Mouse (Mus musculus) right cerebral cortex, postnatal 10 days (tissue): Measurements from ENCODE around the gene Anks3.

Experiments used
- DNase-seq, 2 experiments: peaks; one replicate each; pipeline ENCODE4 v3.0.0; 2021; ENCODE audit warnings: low spot score in 2 of 2

Gene Anks3

DNA sequence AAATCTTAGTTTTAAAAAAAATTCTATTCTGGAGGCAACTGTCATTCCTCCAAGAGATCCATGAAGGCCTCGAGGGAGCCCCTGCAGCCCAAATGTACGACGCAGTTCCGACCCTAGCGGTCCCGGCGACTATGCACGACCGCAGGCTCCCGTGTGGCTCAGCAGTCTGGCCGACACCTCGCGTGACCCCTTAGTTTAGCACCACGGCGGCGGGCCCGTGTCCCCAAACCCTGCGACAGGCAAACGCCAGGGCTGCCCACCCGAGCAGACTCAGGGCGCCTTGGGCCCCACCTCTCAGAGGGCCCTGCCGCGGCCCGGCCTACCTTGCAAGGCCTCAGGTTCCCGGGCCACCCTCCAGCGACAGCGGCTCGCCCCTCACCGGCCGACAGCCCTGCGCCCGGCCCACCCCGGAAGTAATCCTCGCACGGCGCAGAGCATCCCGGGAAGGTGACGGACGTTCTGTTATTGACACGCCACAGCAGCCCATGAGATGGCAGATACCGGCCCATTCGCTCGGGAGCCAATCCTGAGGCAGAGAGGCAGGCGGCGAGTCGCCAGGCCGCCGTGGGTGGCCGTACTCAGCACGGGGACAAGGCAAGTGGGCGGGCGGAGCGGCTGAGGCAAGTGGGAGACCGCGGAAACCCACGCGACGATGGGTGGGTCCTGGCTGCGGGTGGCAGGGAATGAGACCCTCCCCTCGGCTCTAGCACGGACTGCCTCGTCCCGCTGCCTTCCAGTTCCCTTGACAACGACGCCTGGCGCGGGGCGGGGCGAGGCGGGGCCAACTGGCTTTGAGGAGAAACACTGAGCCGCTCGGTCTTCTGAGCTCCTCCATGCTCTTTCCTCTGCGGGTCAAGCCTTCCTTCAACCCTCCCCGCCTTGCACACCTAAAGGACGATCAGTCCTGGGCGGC, at the start of gene Anks3:
Gene Anks3, minus strand, starts transcription at position 409 of the 913 bp plus-strand sequence.
- DNase-seq, result peak; percentile 99 to 100

- DNase-seq, result peak; percentile 99 to 100
These were observed 49.2 kb upstream of the Anks3 start, which contains the start of gene Rogdi for GRCm38 (mm10) chr16:5013054-5013838. TSS of gene Rogdi (minus strand) at chr16:5013553.

DNA sequence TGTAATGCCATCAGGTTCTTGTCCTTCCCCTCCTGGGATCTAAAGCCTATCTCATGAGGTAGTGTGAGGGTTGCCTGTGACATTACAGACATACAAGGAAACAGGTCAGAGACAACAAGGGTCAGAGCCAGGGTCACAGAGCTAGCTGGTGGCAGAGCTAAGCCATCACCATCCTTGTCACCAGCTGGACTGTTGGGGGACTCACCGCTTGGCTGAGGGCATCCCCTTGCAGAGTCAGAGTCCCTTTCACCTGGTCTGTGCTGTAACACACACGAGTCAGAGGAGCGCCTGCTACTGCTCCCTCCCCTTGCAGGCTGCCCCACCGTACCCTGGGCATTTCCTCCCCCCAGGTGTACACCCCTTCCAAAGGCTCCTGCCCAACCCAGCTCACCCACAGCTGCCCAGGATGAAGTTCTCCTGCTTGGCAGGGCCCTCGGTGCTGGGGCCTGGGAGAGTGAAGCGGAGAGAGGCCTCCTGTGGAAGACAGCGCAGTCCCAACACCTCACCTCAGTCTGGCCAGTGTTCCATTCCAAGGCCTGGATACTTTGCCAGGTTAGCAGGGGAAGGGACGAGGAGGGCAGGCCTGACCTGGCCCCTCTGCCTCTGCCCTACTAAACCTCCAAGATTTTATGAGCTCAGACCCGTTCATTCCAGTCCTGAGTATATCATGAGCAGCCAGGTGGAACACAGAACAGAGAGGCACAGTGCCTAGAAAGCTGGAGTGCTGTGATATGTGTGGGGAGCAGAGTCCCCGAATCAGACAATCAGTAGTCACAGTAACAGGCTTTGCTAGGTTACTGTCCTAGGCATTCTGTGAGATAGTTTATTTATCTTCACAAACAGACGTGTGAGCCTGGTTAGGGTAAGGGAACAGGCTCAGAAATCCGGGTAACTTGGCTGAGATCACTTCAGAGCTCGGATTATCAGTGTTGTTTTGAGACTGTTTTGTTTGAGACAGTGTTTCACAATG, 48.3 kb upstream of the Anks3 start:
- peak in 1 of 2 experiments; percentile 46 for DNase-seq

- no peak for DNase-seq
These were observed 47.3 kb upstream of the Anks3 start for GRCm38 (mm10) chr16:5011285-5011684.

- DNase-seq, result no peak
These were observed 46.4 kb upstream of the Anks3 start for GRCm38 (mm10) chr16:5010371-5010935.

GRCm38 (mm10) chr16:5008076-5008475, 44.1 kb upstream of the Anks3 start:
- no peak for DNase-seq

DNA sequence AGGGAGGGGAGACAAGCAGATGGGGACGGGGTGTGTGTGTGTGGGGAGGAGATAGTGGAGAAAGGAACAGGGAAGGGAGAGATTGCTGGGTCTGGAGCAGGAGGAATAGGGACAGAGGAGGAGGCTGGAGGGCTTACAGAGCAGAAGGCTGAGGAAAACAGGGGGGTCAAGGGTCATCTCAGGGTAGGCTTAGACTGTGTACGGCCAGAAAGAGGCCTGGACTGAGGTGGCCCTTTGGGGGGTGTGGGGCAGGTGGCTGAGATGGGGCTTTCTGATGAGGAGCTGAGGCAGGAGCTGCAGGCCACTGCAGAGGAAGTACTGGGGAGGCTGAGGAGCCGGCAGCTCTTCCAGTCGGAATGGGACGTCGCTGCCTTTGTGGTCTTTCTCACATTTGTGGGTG, 43.5 kb upstream of the Anks3 start:
- no peak for DNase-seq

- DNase-seq, result no peak
These were observed 43.1 kb upstream of the Anks3 start, which contains the start of gene Smim22 for GRCm38 (mm10) chr16:5007067-5007466. TSS of gene Smim22 (plus strand) at chr16:5007288.

- no peak for DNase-seq
These were observed 36.6 kb upstream of the Anks3 start for GRCm38 (mm10) chr16:5000611-5001010.

- no peak for DNase-seq
These were observed 35.0 kb upstream of the Anks3 start for GRCm38 (mm10) chr16:4998984-4999383.

DNA sequence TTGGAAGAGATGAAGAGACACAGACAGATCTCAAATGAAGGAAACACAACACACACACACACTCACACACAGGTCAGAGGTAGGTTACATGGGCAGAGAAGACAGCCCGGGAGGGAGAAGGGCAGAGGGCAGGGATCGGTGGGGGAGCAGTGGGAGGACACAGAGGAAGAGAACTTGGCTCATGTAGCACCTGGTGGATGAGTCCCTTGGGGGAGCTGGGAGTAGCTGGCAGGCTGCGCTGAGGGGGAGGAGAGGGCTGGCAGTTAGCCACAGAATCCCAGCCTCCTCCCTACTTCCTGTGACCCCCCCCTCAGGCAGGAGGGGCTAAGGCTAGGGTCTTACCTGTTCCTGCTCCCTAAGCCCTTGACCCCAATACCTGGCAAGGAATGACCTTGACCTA, 33.5 kb upstream of the Anks3 start, which contains the start of gene Sept12:
Gene Sept12, minus strand, starts transcription at position 300 of the 400 bp plus-strand sequence.
- DNase-seq, result no peak

GRCm38 (mm10) chr16:4993276-4993675, 29.3 kb upstream of the Anks3 start:
- DNase-seq, result no peak

DNA sequence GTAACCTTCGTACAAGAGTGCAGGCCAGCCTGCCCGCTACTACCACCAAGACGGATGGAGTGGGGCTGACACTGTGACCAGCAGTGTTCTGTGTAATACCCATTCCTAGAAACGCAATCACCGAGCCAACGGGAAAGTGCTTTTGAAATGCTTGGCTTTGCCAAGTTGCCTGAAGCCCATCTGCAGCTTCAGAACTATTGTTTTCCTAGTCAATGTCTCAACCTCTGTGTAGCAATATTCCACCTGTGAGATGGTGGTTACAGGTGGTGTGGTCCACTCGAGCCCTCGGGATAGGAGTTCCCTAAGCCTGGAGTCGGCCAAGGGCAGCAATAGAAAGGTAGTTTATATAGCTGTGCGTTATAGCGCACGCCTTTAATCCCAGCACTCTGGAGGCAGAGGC, 20.7 kb upstream of the Anks3 start:
- DNase-seq, result no peak

DNA sequence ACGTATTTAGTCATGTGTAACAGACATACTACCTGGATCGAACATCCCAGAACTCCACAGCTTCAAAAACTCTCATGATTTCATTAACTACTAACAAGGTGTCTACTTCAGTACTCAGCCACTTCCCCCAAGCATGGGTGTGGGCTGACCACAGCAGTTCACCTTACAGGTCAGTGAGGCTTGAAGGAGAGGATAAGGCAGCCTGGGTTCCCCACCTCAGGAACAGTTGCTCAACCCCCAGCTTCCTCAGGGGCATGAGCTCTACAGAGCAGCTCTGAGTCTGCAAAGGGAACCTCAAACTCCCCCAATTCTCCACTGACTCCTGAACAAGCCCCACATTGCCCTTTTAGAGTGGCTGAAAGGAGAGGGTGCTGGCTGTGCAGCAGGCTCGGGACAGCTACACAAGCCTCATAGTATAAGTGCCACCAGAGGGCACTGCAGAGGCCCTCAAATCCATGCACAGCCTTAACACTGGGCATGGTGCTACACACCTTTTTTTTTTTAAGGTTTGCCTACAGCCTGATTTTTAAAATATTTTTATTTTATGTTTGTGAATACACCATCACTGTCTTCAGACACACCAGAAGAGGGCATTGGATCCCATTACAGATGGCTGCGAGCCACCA, 15.9 kb upstream of the Anks3 start:
- DNase-seq, result no peak

GRCm38 (mm10) chr16:4978275-4979051, 14.5 kb upstream of the Anks3 start:
- peak in 1 of 2 experiments; percentile 51 for DNase-seq

DNA sequence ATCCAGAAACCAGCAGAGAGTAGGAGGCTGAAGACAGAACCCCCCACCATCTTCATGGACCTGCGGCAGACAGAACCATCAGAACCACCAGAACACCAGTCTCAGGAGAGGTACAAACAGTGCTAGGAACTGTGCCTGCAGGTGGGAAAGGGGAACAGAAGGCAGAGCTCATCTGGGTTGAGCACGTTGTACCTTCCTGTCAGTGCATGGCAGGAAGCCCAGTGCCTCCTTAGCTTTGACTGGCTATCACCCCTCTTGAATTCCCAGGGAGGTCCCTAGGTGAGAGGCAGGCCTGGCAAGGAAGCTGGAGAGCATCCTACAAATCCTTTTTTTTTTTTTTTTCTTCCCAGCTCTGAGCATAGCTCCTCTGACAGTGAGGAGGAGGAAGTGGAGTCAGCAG, 12.2 kb upstream of the Anks3 start:
- no peak for DNase-seq

DNA sequence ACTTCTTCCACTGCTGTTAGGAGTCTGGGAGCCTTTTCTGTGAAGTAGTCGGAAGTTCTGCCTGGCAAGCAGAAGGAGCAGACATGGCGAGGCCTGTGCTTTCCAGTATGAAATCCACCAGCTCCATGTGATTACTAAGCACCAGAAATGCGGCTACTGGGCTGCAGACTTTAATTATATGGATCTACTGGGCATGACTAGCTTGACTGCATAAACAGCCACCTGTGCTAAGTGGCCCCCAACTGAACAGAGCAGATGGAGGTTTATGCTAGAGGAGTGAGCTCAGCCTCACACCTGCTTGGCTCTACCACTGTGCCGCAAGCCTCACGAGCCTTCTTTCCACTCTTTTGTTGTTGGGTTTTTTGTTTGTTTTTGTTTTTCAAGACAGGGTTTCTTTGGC, 10.5 kb upstream of the Anks3 start:
- no peak for DNase-seq

DNA sequence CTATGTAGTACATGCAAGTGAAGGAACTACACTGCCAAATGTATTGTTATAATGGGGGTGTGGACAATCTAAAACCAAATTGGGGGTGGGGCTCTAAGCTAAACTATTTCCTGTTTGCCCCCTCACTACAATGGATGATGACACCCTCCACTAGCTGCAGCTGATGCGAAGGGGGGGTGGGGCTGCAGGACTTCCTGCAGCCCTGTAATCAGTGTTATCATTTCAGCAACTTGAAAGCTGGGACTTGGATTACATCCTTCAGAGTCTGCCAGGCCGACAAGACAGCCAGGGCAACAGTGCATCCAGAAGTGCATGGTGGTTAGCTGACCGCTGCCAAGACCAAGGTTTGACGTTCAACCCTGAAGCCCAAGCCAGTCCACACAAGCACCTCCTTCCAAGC, 7.6 kb upstream of the Anks3 start:
- no peak for DNase-seq

- DNase-seq, result no peak
These were observed 5.2 kb upstream of the Anks3 start for GRCm38 (mm10) chr16:4969055-4969843.
